Mouse (Mus musculus) adrenal gland, postnatal 14 days (tissue): Measurements from ENCODE around the gene Cdh4. TPM values are rescaled to one million over a fixed set of nuclear protein-coding genes. Genes with fewer than 3 reads are reported as not detected.

Source experiments
- DNase-seq: peaks from one replicate; pipeline ENCODE4 v3.0.0; 2021; ENCODE audit warnings: mixed read lengths
- total RNA-seq: library from RNA; stranded (reverse); gene quantifications from 2 replicates; pipeline ENCODE4 v1.2.3, GENCODE M21; 2021

Gene Cdh4
- total RNA-seq, 1 experiment from 2014 or later, result 5.4 TPM

GRCm38 (mm10) chr2:179792426-179793133 lies 350.3 kb downstream of the Cdh4 start:
- no peak for DNase-seq

GRCm38 (mm10) chr2:179794354-179794753 lies 352.1 kb downstream of the Cdh4 start:
- no peak for DNase-seq

GRCm38 (mm10) chr2:179795452-179795851 lies 353.2 kb downstream of the Cdh4 start:
- no peak for DNase-seq

- DNase-seq, result no peak
Measured at GRCm38 (mm10) chr2:179799906-179800532, 357.8 kb downstream of the Cdh4 start.

- DNase-seq, result no peak
Measured at GRCm38 (mm10) chr2:179801042-179801441, 358.8 kb downstream of the Cdh4 start.

- DNase-seq, result no peak
Measured at GRCm38 (mm10) chr2:179802411-179802810, 360.2 kb downstream of the Cdh4 start.

- no peak for DNase-seq
Measured at GRCm38 (mm10) chr2:179811086-179811485, 368.9 kb downstream of the Cdh4 start.

GRCm38 (mm10) chr2:179813035-179813827 lies 371.0 kb downstream of the Cdh4 start:
- no peak for DNase-seq

GRCm38 (mm10) chr2:179824776-179825326 lies 382.6 kb downstream of the Cdh4 start:
- no peak for DNase-seq

GRCm38 (mm10) chr2:179828968-179829367 lies 386.7 kb downstream of the Cdh4 start:
- no peak for DNase-seq

GRCm38 (mm10) chr2:179829972-179830371 lies 387.7 kb downstream of the Cdh4 start:
- DNase-seq, result peak; percentile 53

- DNase-seq, result no peak
Measured at GRCm38 (mm10) chr2:179834892-179835291, 392.7 kb downstream of the Cdh4 start.

- no peak for DNase-seq
Measured at GRCm38 (mm10) chr2:179835570-179835969, 393.3 kb downstream of the Cdh4 start.

GRCm38 (mm10) chr2:179837186-179837585 lies 395.0 kb downstream of the Cdh4 start:
- no peak for DNase-seq

- DNase-seq, result no peak
Measured at GRCm38 (mm10) chr2:179838036-179838435, 395.8 kb downstream of the Cdh4 start.

- peak; percentile 50 for DNase-seq
Measured at GRCm38 (mm10) chr2:179842610-179843389, 400.6 kb downstream of the Cdh4 start.

GRCm38 (mm10) chr2:179849732-179850131 lies 407.5 kb downstream of the Cdh4 start:
- no peak for DNase-seq

- DNase-seq, result no peak
Measured at GRCm38 (mm10) chr2:179852169-179852568, 409.9 kb downstream of the Cdh4 start.

GRCm38 (mm10) chr2:179852862-179853261 lies 410.6 kb downstream of the Cdh4 start:
- DNase-seq, result peak; percentile 17

GRCm38 (mm10) chr2:179853892-179854291 lies 411.7 kb downstream of the Cdh4 start:
- no peak for DNase-seq

GRCm38 (mm10) chr2:179857086-179857485 lies 414.9 kb downstream of the Cdh4 start:
- no peak for DNase-seq

- no peak for DNase-seq
Measured at GRCm38 (mm10) chr2:179862676-179863075, 420.4 kb downstream of the Cdh4 start.
